Mouse (Mus musculus) myocyte (in vitro differentiated cells): ENCODE results near the gene Cog5. TPM values are rescaled to one million over a fixed set of nuclear protein-coding genes. Genes with fewer than 3 reads are reported as not detected.

Source experiments
- H3K27me3 ChIP-seq: one replicate; pipeline ENCODE4 v1.6.1; 2011; ENCODE audit not compliant: control insufficient read depth, insufficient read depth, insufficient read length
- H3K36me3 ChIP-seq: one replicate; pipeline ENCODE4 v1.6.1; 2011; ENCODE audit not compliant: control insufficient read depth, insufficient read depth
- H3K4me2 ChIP-seq: one replicate; pipeline ENCODE4 v1.6.1; 2011; ENCODE audit warnings: low read depth, control low read depth
- H3K4me3 ChIP-seq: one replicate; pipeline ENCODE4 v1.5.1; 2011; ENCODE audit warnings: mild to moderate bottlenecking, control low read depth, moderate library complexity
- H3K79me2 ChIP-seq: one replicate; pipeline ENCODE4 v1.6.1; 2011; ENCODE audit not compliant: control insufficient read depth, insufficient read depth
- H3ac ChIP-seq: one replicate; pipeline ENCODE4 v1.6.1; 2011; ENCODE audit not compliant: control insufficient read depth, insufficient read length
- CEBPB ChIP-seq: IDR thresholded peaks from 2 replicates; pipeline ENCODE4 v1.6.1; 2011; ENCODE audit warnings: mild to moderate bottlenecking, moderate library complexity; ENCODE audit not compliant: poor library complexity, insufficient read depth, severe bottlenecking
- E2F4 ChIP-seq: IDR thresholded peaks from one replicate; pipeline ENCODE4 v1.6.1; 2011; ENCODE audit warnings: mild to moderate bottlenecking, control low read depth, moderate library complexity; ENCODE audit not compliant: insufficient read depth
- MAX ChIP-seq: IDR thresholded peaks from one replicate; pipeline ENCODE4 v1.6.1; 2011; ENCODE audit warnings: low read depth, mild to moderate bottlenecking, control low read depth
- MYOD1 ChIP-seq, 3 experiments: IDR thresholded peaks; one replicate each; pipeline ENCODE4 v1.6.1; 2011; ENCODE audit warnings: control low read depth in 2 of 3, low read depth in 2 of 3, mild to moderate bottlenecking in 2 of 3, moderate library complexity in 1 of 3; ENCODE audit not compliant: insufficient read length in 2 of 3, control insufficient read depth in 1 of 3
- MYOG ChIP-seq, 3 experiments: IDR thresholded peaks; one replicate each; pipeline ENCODE4 v1.6.1; 2011; ENCODE audit warnings: control low read depth in 2 of 3, low read depth in 2 of 3, mild to moderate bottlenecking in 2 of 3; ENCODE audit not compliant: insufficient read length in 2 of 3, control insufficient read depth in 1 of 3, insufficient read depth in 1 of 3
- POLR2A ChIP-seq: IDR thresholded peaks from one replicate; pipeline ENCODE4 v1.6.1; 2011; ENCODE audit warnings: low read depth, mild to moderate bottlenecking, control low read depth, moderate library complexity; ENCODE audit not compliant: insufficient read length
- POLR2AphosphoS2 ChIP-seq: IDR thresholded peaks from one replicate; pipeline ENCODE4 v1.6.1; 2011; ENCODE audit warnings: low read depth, control low read depth; ENCODE audit not compliant: insufficient read length
- REST ChIP-seq: IDR thresholded peaks from one replicate; pipeline ENCODE4 v1.6.1; 2011; ENCODE audit warnings: mild to moderate bottlenecking, control low read depth, moderate library complexity; ENCODE audit not compliant: insufficient read depth, insufficient read length
- SRF ChIP-seq: IDR thresholded peaks from one replicate; pipeline ENCODE4 v1.6.1; 2011; ENCODE audit warnings: low read depth; ENCODE audit not compliant: control insufficient read depth, insufficient read length
- TCF12 ChIP-seq: IDR thresholded peaks from one replicate; pipeline ENCODE4 v1.6.1; 2011; ENCODE audit warnings: mild to moderate bottlenecking, control low read depth; ENCODE audit not compliant: poor library complexity, insufficient read depth, severe bottlenecking
- TCF3 ChIP-seq: IDR thresholded peaks from one replicate; pipeline ENCODE4 v1.6.1; 2011; ENCODE audit warnings: low read depth, control low read depth; ENCODE audit not compliant: insufficient read length
- USF1 ChIP-seq: IDR thresholded peaks from one replicate; pipeline ENCODE4 v1.6.1; 2011; ENCODE audit warnings: low read depth, mild to moderate bottlenecking, control low read depth, moderate library complexity
- polyA plus RNA-seq: library from polyadenylated mRNA; unstranded; fragments of >200 nt; fragmentation: generic; extraction: Trizol; gene quantifications from one replicate; pipeline ENCODE4 v1.2.1, GENCODE M21; 2012; ENCODE audit warnings: missing spikeins

Cog5 gene
- polyA plus RNA-seq, 1 experiment: 10.2 TPM

DNA sequence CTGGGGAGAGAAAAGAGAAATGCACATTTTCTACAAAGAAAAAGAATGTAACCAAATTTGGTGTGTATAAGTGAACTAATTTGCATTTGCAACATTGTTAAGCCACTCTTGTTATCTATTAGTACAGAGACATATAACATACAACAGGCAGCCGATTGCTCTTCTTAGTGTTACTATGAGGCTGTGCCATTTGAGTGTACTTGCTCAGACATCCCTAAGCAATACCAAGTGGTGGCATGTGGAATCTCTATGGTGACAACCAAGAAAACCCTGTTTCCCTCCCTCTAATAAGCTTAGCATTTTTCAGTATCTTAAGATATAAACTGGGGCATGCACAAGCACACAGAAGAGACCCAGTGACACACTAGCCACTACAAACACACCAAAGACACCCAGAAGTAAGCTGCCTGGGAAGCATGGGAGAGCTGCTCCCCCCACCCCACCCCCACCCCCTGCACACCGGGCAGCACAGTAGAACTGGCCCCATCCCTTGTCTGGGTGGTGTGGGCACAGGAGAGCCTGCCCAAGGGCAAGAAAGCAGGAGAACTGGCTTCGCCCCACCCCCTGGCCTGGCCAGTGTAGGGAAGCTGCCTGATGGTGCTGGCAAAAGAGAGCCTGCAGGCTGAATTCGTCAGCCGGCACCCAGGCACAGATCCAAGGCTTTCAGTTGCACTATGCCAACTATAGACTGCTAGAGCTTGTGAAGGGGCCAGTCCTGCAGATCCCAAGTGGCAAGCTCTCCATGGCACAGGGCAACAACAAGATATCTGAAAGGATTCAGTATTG, 194.2 kb downstream of the Cog5 start:
- Histone ChIP-seq H3K4me2 (no peak overlapping the region), H3ac (no peak overlapping the region), H3K27me3 (no peaks in the 10 kb centered on the region), H3K79me2 (no peaks in the 10 kb centered on the region), H3K4me3 (no peak overlapping the region), H3K36me3 (no peaks in the 10 kb centered on the region)
- TF ChIP-seq REST: no peak
- TF ChIP-seq USF1: no peak
- TF ChIP-seq TCF12: no peak
- TF ChIP-seq E2F4: no peak
- no peak for TF ChIP-seq POLR2AphosphoS2

DNA sequence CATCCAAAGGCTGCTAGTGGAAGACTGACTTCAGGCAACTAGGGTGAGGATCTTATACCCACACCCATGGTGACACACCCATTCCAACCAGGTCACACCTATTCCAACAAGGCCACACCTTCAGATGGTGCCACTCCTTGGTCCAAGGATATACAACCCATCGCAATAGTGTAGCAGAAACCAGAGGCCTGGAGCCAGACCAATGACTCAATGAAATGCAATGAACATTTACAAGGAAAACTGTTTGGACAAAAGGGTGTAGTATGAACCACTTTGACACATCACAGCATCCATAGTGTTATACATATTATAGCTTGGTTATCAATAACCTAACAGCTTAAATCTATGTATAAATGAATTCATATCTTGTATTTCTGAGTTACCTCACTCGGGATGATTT, 194.9 kb downstream of the Cog5 start:
- H3K79me2 ChIP-seq: no peaks in the 10 kb centered on the region
- no peaks in the 10 kb centered on the region for H3K27me3 ChIP-seq
- no peak overlapping the region for H3K4me3 ChIP-seq
- TF ChIP-seq MAX (no peak), MYOG (IDR thresholded peaks at IDR 0.05; ENCODE audit: control insufficient read depth in 1 of 3, insufficient read depth in 1 of 3, insufficient read length in 2 of 3, low read depth in 2 of 3) (no peak), POLR2AphosphoS2 (no peak), MYOD1 (IDR thresholded peaks at IDR 0.05; ENCODE audit: control insufficient read depth in 1 of 3, insufficient read length in 2 of 3, low read depth in 2 of 3) (no peak), REST (no peak), TCF3 (no peak), TCF12 (no peak), USF1 (no peak), CEBPB (no peak), SRF (no peak), E2F4 (no peak), POLR2A (no peak)
- H3K36me3 ChIP-seq: no peaks in the 10 kb centered on the region
- H3ac ChIP-seq: no peak overlapping the region
- H3K4me2 ChIP-seq: no peak overlapping the region

GRCm38 (mm10) chr12:31854039-31854438, 199.4 kb downstream of the Cog5 start:
- H3K4me2 ChIP-seq: peak overlapping the region; percentile 74
- H3K79me2 ChIP-seq: no peaks in the 10 kb centered on the region
- H3K4me3 ChIP-seq: no peak overlapping the region
- H3K27me3 ChIP-seq: no peaks in the 10 kb centered on the region
- no peak for TF ChIP-seq MYOD1 (IDR thresholded peaks at IDR 0.05; ENCODE audit: control insufficient read depth in 1 of 3, insufficient read length in 2 of 3, low read depth in 2 of 3)
- no peak overlapping the region for H3ac ChIP-seq
- no peaks in the 10 kb centered on the region for H3K36me3 ChIP-seq

GRCm38 (mm10) chr12:31854817-31855216, 200.1 kb downstream of the Cog5 start:
- no peaks in the 10 kb centered on the region for H3K36me3 ChIP-seq
- H3K4me3 ChIP-seq: no peak overlapping the region
- H3K4me2 ChIP-seq: peak overlapping the region; percentile 74
- no peaks in the 10 kb centered on the region for H3K27me3 ChIP-seq
- no peak overlapping the region for H3ac ChIP-seq
- H3K79me2 ChIP-seq: no peaks in the 10 kb centered on the region
- peak in 2 of 3 experiments; percentile 46 to 59 for TF ChIP-seq MYOD1 (IDR thresholded peaks at IDR 0.05; ENCODE audit: control insufficient read depth in 1 of 3, insufficient read length in 2 of 3, low read depth in 2 of 3)
- TF ChIP-seq MYOG (IDR thresholded peaks at IDR 0.05; ENCODE audit: control insufficient read depth in 1 of 3, insufficient read depth in 1 of 3, insufficient read length in 2 of 3, low read depth in 2 of 3): peak in 1 of 3 experiments; percentile 32
- no peak for TF ChIP-seq TCF3

GRCm38 (mm10) chr12:31857784-31858183, 203.1 kb downstream of the Cog5 start:
- H3K36me3 ChIP-seq: no peaks in the 10 kb centered on the region
- TF ChIP-seq USF1 (no peak), E2F4 (no peak), MYOD1 (IDR thresholded peaks at IDR 0.05; ENCODE audit: control insufficient read depth in 1 of 3, insufficient read length in 2 of 3, low read depth in 2 of 3) (no peak), POLR2A (no peak), TCF12 (no peak), TCF3 (no peak), MAX (no peak), MYOG (IDR thresholded peaks at IDR 0.05; ENCODE audit: control insufficient read depth in 1 of 3, insufficient read depth in 1 of 3, insufficient read length in 2 of 3, low read depth in 2 of 3) (no peak), REST (no peak), CEBPB (no peak)
- no peaks in the 10 kb centered on the region for H3K27me3 ChIP-seq
- no peak overlapping the region for H3K4me2 ChIP-seq
- no peaks in the 10 kb centered on the region for H3K79me2 ChIP-seq
- no peak overlapping the region for H3ac ChIP-seq
- H3K4me3 ChIP-seq: no peak overlapping the region
